Mouse (Mus musculus) embryo, embryonic 11.5 days (tissue): ENCODE measurements at regions not wholly inside any gene's neighbourhood (a gene's known extent, or its start where the extent isn't known, plus 50 kb on each side); places are given as distances from the start of the nearest gene placed in this dataset.
"Not testable (repeated sequence)": the region's sequence is repeated elsewhere in the genome, so short reads cannot be mapped to it uniquely, and the experiment has no call there.

Source experiments
- DNase-seq: peaks from one replicate; pipeline ENCODE4 v3.0.0-alpha.2; 2012; ENCODE audit warnings: low read depth, low spot score

DNA sequence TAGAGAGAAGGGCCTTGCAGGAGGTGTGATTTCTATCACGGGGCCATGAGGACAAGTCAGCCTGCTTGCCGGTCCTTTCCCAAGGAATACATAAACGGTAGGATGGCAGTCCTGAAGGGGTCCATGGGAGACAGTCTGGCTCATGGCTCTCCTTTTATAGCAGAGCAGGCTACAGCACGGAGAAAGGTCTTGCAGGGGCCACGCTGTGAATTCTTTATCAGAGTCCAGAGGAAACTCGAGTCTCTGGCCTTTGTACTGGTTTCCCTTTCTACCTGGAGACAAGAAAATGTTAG lies 1984.0 kb downstream of the 4930444P10Rik start:
- DNase-seq = no peak

DNA sequence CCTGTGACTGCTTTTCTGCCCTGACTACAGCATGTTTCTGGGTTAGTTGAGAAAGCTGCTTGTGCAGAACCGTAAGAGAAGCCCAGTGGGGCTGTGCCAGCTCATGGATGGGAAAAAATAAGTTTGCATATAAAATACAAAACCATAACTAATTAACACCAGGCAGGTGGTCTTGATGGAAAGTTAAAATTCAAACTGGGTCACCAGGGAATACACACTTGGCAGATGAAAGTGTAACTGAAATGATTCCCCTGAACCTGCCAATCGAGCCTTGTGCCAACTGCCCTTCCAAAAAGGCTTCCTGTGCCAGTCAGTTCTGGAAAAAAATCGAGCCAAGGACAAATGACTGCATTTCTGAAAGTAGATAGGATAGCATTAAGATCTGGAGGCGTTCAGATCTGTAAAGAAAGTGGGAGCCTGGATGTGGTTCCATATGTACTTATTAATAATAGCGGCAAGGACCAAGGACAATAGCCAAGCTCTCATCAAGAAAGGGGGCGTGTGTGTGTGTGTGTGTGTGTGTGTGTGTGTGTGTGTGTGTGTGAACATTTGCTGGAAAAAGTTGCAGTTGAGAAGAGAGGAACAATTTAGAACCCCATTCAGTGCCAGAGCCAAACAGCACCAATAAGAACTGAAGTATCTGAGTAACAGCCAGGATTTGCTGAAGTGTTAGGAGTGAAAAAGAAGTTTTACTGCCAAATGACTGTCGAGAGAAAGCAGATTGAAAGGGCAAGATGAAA lies 1984.5 kb downstream of the 4930444P10Rik start:
- DNase-seq = no peak

DNA sequence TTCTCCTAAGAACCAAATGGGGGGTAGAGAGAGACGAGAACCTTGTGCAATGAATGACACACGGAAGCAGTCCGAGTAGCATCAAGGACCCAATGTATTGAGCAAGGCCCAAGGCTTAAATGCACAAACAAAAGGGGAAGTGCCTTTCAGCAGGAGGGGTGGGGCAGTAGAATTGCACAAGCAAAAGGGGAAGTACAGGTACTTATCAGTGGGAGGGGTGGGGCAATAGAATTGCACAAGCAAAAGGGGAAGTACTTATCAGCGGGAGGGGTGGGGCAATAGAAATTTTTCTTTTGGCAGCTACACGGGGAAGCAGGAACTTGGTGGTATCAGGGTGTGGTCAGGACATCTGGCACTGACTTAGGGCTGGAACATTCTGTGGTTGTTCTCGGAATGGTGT lies 1987.6 kb downstream of the 4930444P10Rik start:
- not testable (repeated sequence) for DNase-seq

- no peak for DNase-seq
Measured at GRCm38 (mm10) chr1:14104529-14104928, 1988.6 kb downstream of the 4930444P10Rik start.

- no peak for DNase-seq
Measured at GRCm38 (mm10) chr1:14099031-14099430, 1994.1 kb downstream of the 4930444P10Rik start.

GRCm38 (mm10) chr1:14097567-14098228 lies 1995.4 kb downstream of the 4930444P10Rik start:
- DNase-seq = no peak

DNA sequence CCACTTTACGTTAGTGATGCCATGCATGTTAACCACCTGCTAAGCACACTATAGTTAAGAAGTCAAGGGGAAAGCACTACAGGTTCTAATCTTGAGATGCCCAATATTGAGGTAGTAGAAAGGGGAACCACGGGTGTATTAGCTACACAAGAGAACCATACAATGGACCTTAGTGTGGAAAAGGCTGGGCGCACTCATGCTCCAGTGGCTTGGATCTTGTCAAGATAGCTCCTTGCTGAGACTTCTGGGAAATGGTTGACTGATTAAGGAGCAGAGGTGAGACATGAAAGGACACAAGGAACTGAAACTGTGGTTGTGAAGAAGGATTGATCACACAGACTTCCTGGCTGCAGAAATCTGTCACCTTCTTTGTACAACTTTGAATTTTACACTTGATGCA lies 2028.3 kb downstream of the 4930444P10Rik start:
- no peak for DNase-seq

- no peak for DNase-seq
Measured at GRCm38 (mm10) chr1:14036163-14036562, 2057.0 kb downstream of the 4930444P10Rik start.

DNA sequence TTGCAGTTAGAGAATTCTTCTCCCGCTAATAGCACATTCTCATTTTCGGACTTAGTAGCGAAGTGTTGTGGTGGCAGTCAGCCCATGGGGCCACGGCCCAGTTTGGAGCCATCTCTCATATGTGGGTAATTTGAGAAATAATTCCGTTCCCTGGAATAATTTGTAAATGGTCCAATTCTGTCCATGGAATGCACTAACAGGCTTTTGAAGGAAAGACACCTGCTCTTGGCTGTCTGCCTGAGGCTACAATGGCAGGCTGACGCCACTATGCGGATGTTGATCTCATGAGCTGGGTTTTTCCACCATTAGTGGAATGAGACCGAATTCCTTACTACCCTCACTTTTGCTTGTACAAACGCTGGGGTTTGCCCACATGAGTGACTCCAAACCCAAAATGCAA lies 2081.6 kb downstream of the 4930444P10Rik start:
- DNase-seq = no peak

DNA sequence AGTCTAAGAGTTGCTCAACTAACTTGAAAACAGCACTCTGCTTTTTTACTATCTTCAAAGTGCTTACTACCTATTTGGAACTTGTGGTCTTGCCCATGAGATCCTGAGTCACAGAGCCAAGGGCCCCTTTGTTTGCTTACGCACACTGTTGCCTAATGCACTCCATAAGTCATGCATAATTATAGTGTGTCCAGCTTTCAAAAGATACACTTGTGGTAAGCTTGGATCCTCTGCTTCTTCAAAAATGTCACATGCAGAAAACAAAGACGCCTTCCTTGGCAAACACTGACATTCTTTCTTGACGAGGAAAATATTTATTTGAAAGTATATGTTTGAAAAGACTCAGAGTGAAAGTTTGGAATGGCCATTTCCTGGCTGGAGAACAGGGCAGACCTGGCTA lies 2082.3 kb downstream of the 4930444P10Rik start:
- no peak for DNase-seq

- no peak for DNase-seq
Measured at GRCm38 (mm10) chr1:14002550-14002949, 2090.6 kb downstream of the 4930444P10Rik start.

DNA sequence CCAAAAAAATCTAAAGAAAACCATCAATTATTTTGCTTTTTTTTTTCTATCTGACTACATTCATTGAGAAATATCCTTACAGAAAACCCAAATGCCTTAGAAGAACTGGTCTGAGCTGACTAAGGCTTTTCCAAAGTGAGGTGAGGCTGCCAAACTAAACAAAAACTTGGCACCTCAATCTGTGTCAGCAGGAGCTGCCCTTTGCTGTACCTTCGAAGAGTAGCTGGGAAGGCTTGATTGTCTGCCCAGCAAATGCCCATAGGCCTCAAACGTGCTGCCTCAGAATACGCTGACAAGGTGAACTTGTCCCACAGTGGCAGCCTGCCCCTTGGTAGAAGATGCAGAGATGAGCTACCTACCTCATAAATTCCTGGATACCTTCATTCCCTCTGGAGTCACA lies 2091.7 kb downstream of the 4930444P10Rik start:
- DNase-seq = no peak

- DNase-seq = no peak
Measured at GRCm38 (mm10) chr1:14000605-14001395, 2092.3 kb downstream of the 4930444P10Rik start.

DNA sequence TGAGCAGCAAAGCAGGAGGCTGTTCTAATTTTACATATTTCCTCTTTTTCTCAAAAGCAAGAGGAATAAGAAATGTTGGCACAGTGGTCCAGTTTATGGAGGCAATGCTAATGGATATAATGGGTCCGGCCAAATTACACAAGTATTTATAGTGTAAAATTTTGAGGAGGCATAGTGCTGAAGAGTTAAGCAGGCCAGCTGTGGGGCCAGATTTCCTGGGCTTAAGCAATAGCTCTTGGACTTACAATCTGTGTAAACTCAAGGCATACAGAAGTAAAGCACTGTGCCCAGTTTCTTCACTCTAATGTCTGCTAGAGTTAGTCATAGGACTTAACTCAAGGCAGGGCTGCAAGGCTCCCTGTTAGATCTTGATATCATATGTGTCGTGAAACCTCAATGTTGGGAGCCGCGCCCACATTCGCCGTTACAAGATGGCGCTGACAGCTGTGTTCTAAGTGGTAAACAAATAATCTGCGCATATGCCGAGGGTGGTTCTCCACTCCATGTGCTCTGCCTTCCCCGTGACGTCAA lies 2094.9 kb downstream of the 4930444P10Rik start:
- DNase-seq = no peak

- no peak for DNase-seq
Measured at GRCm38 (mm10) chr1:13993825-13994509, 2099.2 kb downstream of the 4930444P10Rik start.

DNA sequence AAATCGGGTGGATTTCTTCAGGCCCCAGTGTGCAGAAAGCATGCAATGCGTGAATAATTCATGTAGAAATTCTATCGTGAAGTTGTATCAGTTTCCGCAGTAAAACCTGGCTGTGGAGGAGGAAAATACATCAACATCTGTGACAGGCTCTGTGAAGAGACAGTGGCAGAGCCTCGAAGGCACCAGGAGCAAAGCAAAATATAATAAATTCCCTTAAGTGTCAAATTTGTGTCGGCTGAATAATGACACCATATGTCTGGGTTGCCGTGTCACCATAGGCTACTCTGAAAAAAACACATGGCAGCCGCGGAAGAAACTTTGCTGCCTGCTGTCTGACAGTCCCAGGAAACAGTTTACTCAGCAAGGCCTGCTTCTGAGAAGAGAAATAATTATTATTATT lies 2100.1 kb downstream of the 4930444P10Rik start:
- DNase-seq = no peak

DNA sequence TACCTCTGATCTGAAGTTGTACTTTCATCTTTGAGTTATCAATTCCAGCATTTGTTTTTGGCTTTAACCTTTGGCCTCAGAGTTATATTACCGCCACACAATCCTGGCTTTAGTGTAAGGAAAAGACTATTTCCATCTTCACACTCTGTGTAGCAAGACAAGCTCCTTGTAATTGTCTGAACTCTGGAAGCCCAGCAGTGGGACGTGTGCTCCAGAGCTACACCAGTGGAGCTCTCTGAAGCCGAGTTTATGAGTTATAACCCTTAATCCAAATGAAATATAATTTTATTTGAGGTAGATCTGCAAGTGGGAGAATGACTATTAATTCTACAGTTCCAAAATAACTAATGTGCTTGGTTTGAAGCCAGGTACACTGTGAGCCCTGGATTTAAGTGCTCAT lies 2103.8 kb downstream of the 4930444P10Rik start:
- DNase-seq = no peak

DNA sequence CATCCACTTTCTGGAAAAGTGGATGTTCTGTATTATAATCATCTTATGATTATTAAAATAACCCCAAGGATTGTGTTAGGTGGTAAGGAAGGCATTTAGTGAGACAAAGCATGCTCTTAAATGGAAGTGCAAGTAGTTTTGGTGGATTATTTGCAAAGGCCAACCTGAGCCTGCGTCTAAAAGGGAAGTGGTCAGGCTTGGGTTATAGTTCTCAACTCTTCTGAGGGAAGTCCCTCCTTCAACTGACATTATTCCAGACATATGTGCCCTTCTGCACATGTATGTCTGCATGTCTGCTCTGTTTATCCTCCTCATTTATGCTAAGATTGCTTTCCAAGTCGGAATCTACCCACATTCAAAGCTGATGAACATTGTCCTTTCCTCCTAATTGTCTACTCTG lies 2108.3 kb downstream of the 4930444P10Rik start:
- no peak for DNase-seq

GRCm38 (mm10) chr1:13980273-13980672 lies 2112.9 kb downstream of the 4930444P10Rik start:
- no peak for DNase-seq

- DNase-seq = no peak
Measured at GRCm38 (mm10) chr1:13978640-13979039, 2114.5 kb downstream of the 4930444P10Rik start.

- DNase-seq = no peak
Measured at GRCm38 (mm10) chr1:13977207-13977606, 2115.9 kb downstream of the 4930444P10Rik start.

GRCm38 (mm10) chr1:13949241-13949640 lies 2143.9 kb downstream of the 4930444P10Rik start:
- DNase-seq = no peak
